Mouse (Mus musculus): ENCODE results near the gene Spats1. TPM values are rescaled to one million over a fixed set of nuclear protein-coding genes. Genes with fewer than 3 reads are reported as not detected.
"Not testable (repeated sequence)": the region's sequence is repeated elsewhere in the genome, so short reads cannot be mapped to it uniquely, and the experiment has no call there.

Spats1 gene
- polyA plus RNA-seq, 1 experiment from 2014 or later, result 0.52 TPM

DNA sequence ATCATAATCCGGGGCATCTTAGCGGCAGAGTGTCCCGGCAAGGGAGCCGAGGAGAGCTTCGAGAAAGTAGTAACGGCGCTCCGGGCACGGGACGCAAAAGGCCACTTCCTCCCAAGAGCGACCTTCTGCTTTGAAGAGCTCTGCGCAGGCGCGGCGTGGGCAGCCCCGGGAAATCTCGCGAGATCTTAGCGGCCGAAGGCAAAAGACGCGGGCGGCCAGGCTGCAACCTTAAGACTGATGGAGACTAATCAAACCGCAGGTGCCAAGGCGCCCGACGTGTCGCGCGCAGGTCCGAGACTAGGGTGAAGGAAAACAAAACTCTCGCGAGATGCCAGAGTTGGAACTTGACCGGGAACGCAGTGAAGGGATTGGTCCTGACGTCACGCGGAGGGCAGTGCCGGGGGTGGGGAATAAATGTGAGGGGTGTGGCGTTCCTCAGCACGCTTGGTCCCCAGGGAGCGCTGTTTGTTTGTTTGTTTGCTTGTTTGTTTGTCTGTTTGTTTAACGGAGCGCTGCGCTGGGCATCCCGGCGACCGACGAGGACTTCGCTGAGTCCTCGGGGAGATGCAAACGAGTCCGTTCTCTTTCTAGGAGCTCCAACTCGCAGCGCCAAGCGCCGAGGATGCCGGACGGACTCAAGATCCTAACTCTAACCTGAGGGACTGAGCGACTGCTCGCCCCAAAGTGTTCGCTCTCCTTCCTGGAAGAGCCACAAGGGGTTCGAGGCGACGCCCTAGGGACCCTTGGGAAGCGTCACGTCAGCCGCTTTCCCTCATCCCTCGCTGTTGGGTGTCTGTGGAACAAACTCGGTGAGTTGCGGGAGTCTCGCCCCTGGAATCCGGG lies 41.6 kb downstream of the Spats1 start, which contains the start of gene Cdc5l:
Gene Cdc5l (minus strand): TSS at position 319 of the 843 bp plus-strand sequence.
- H3K9ac ChIP-seq, result peak within 1 kb of the TSS; percentile 92
- peak within 1 kb of the TSS; percentile 97 for H3K27ac ChIP-seq
- H3K27me3 ChIP-seq, result no peaks in the 10 kb centered on the region
- peak; percentile 98 for ATAC-seq (ENCODE audit: borderline replicate concordance, extremely low read depth, low FRiP score, low TSS enrichment)
- H3K4me3 ChIP-seq, result peak within 1 kb of the TSS; percentile 86
- peak within 1 kb of the TSS; percentile 70 for H3K4me2 ChIP-seq
- WGBS, result under 1% methylated on average over 73 of the region's 73 CpGs
- 0 out of 2 replicates have a peak, but pooled peaks cover 5% of the 10 kb centered on the region for H3K36me3 ChIP-seq
- no peaks in the 10 kb centered on the region for H3K9me3 ChIP-seq
- H3K4me1 ChIP-seq, result peaks cover 21% of the 10 kb centered on the region

DNA sequence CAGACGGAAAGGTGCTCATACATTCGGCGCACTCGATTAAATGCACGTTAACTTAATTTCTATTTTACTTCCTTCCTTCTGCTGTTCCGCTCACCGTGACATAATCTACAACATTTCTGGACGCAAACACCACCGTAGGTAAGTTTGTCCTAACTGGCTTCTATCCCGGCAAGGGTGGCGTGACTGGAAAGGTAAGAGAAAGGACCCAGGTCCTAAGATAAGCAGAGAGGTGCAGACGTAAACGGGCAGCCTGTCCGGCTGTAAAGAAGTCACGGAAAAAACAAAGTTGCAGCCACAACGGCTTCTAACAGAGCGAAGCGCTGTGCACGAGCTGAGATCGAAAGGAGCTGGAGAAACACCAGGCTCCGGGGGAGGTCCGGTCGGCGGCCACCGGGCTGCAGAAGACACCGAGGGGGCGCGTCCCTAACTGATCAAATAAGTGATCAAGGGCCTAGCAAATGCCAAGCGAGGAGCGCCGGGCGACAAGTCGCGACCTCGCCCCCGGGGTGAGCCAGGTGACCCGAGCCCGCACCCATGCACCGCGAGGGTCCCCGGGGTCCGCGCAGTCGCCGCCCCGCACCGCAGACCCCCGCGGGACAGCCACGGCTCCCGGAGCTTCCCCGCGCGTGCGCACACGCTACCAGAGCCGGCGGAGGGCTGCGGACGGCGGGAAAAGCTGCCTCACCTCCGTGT lies 42.4 kb downstream of the Spats1 start:
- Histone ChIP-seq H3K4me1 (peaks cover 21% of the 10 kb centered on the region), H3K36me3 (0 out of 2 replicates have a peak, but pooled peaks cover 5% of the 10 kb centered on the region), H3K4me3 (peak overlapping the region; percentile 86), H3K9me3 (no peaks in the 10 kb centered on the region), H3K27ac (peak overlapping the region; percentile 97), H3K27me3 (no peaks in the 10 kb centered on the region), H3K4me2 (peak overlapping the region; percentile 69), H3K9ac (peak overlapping the region; percentile 92)
- WGBS, result under 1% methylated on average over 62 of the region's 62 CpGs
- ATAC-seq (ENCODE audit: borderline replicate concordance, extremely low read depth, low FRiP score, low TSS enrichment), result peak; percentile 76

DNA sequence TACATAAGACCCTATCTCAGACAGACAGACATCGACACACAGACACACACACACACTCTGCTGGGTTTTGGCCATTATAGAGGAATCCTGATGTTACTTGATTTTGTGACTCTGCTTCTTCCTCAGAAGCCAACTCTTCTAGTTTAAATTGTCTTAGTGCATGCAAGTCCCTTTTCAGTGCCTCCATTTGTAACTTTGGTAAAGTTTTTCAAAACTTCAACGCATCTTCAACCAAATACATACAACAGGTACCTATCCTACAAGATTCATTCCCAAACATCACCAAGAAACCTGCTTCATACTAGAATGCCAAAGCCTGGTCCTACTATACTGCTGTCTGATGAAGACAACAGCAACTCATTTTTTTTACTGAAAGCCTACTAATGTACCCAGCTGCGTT lies 43.2 kb downstream of the Spats1 start:
- WGBS, result 62% methylated on average over 3 of the region's 3 CpGs
- no peaks in the 10 kb centered on the region for H3K27me3 ChIP-seq
- peak overlapping the region; percentile 92 for H3K9ac ChIP-seq
- H3K9me3 ChIP-seq, result no peaks in the 10 kb centered on the region
- no peak overlapping the region for H3K27ac ChIP-seq
- ATAC-seq (ENCODE audit: borderline replicate concordance, extremely low read depth, low FRiP score, low TSS enrichment), result no peak
- H3K4me2 ChIP-seq, result peak overlapping the region; percentile 69
- 0 out of 2 replicates have a peak, but pooled peaks cover 12% of the 10 kb centered on the region for H3K36me3 ChIP-seq
- H3K4me1 ChIP-seq, result peaks cover 21% of the 10 kb centered on the region
- peak overlapping the region; percentile 86 for H3K4me3 ChIP-seq

DNA sequence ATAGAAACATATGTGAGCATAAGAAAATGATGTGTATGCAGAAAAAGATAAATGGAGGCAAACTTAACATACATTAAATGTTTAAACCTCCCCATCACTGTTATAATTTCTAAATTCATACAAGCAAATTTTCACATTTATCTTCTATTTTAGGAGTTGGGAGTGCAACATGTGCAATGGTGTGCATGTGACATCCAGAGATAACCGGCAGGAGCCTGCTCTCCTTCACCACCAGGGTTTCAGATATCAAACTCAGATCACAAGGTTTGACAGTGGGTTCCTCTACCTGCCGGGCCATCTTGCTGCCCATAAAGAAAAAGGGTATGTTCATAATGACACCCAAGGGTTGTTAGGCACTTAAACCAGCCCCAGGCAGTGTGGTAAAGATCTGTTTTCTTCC lies 57.8 kb downstream of the Spats1 start:
- H3K9ac ChIP-seq, result no peak overlapping the region
- no peaks in the 10 kb centered on the region for H3K4me1 ChIP-seq
- 81% methylated on average over 2 of the region's 2 CpGs for WGBS
- no peak overlapping the region for H3K27ac ChIP-seq
- no peaks in the 10 kb centered on the region for H3K9me3 ChIP-seq
- no peaks in the 10 kb centered on the region for H3K27me3 ChIP-seq
- peaks cover 69% of the 10 kb centered on the region for H3K36me3 ChIP-seq
- no peak overlapping the region for H3K4me2 ChIP-seq
- no peak for ATAC-seq (ENCODE audit: borderline replicate concordance, extremely low read depth, low FRiP score, low TSS enrichment)
- no peak overlapping the region for H3K4me3 ChIP-seq

DNA sequence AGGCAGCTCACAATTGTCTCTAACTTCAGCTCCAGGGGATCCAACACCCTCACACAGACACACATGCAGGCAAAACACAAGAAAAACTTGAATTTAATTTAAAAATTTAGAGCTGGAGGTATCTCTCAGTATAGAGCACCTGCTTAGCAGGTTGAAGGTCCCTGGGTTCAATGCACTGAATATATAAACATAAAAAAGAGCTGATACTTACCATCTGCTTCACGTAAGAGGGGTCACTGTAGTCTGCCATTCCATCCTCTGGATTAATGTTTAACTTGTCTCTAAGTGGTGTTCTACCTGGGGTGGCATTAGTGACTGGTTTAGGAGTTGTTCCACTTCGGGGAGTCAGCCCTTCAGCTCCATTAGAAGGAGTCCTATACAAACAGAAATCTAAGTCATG lies 63.6 kb downstream of the Spats1 start:
- not testable (repeated sequence) for H3K4me2 ChIP-seq; H3K4me1 ChIP-seq; H3K9me3 ChIP-seq; H3K27me3 ChIP-seq; H3K27ac ChIP-seq; H3K9ac ChIP-seq; ATAC-seq (ENCODE audit: borderline replicate concordance, extremely low read depth, low FRiP score, low TSS enrichment); H3K4me3 ChIP-seq
- WGBS, result 61% methylated on average over 2 of the region's 2 CpGs
- peaks cover 85% of the 10 kb centered on the region for H3K36me3 ChIP-seq

DNA sequence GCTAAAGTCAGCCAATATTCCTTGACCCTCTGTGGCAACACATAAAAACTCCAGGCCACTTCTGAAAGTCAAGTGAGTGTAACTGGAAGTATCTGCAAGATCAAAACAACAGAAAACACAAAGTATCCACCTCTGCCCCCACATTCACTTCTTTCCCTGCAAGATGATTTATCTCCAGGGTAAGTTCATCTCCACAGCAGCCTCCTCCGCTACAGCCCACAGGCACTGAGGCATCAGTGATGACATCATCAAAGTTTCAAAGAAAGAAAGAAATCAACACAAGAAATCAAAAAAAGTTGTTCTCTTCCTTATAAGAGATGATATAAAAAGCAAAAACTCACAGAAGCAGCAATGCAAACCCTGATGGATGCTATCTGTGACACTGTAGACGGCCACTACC lies 66.5 kb downstream of the Spats1 start:
- H3K9me3 ChIP-seq, result no peaks in the 10 kb centered on the region
- H3K36me3 ChIP-seq, result peaks cover 85% of the 10 kb centered on the region
- H3K4me1 ChIP-seq, result no peaks in the 10 kb centered on the region
- ATAC-seq (ENCODE audit: borderline replicate concordance, extremely low read depth, low FRiP score, low TSS enrichment), result no peak
- no peaks in the 10 kb centered on the region for H3K27me3 ChIP-seq
- no peak overlapping the region for H3K4me2 ChIP-seq
- H3K9ac ChIP-seq, result no peak overlapping the region
- WGBS, result 92% methylated on average over 2 of the region's 2 CpGs
- no peak overlapping the region for H3K27ac ChIP-seq
- no peak overlapping the region for H3K4me3 ChIP-seq

DNA sequence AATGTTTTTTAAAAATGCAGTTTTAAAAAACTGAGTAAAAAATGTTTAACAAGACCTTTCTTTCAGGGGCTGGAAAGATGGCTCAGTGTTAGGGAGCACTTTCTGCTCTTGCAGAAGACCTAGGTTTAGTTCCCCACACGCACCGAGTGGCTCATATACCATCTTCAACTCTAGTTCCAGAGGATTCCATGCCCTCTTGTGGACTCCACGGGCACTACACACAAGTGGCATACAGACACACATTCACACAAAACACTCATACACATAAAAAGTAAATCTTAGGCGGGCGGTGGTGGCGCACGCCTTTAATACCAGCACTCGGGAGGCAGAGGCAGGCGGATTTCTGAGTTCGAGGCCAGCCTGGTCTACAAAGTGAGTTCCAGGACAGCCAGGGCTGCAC lies 68.9 kb downstream of the Spats1 start:
- no peak for ATAC-seq (ENCODE audit: borderline replicate concordance, extremely low read depth, low FRiP score, low TSS enrichment)
- Histone ChIP-seq H3K36me3 (peaks cover 71% of the 10 kb centered on the region), H3K4me2 (no peak overlapping the region), H3K9me3 (no peaks in the 10 kb centered on the region), H3K4me1 (peaks cover 3% of the 10 kb centered on the region; the same call in 1 of the 2 replicates), H3K9ac (no peak overlapping the region), H3K4me3 (no peak overlapping the region), H3K27me3 (no peaks in the 10 kb centered on the region), H3K27ac (no peak overlapping the region)
- WGBS, result 98% methylated on average over 10 of the region's 10 CpGs

DNA sequence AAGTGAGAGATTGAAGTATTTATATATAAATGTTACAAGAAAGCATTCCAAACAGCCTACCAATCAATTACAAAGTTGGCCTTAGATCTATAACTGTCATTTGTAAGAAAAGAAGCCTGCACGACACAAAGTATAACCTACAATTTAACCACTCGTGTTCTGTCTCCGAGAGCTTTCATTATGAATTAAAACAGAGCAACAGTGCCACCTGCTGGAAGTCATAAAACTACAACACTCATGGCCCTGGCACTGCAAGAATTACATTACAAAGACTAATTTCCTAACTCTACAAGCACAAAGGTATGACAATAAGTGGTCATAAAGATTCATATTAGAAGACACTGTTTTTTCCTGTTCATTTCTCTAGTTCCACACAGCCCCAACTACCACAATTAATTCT lies 72.0 kb downstream of the Spats1 start:
- Histone ChIP-seq H3K36me3 (peaks cover 62% of the 10 kb centered on the region), H3K4me3 (no peak overlapping the region), H3K9me3 (no peaks in the 10 kb centered on the region), H3K9ac (no peak overlapping the region), H3K4me2 (no peak overlapping the region), H3K27ac (no peak overlapping the region), H3K27me3 (no peaks in the 10 kb centered on the region), H3K4me1 (peaks cover 3% of the 10 kb centered on the region; the same call in 1 of the 2 replicates)
- ATAC-seq (ENCODE audit: borderline replicate concordance, extremely low read depth, low FRiP score, low TSS enrichment), result no peak
- 11% methylated on average over 3 of the region's 3 CpGs for WGBS

DNA sequence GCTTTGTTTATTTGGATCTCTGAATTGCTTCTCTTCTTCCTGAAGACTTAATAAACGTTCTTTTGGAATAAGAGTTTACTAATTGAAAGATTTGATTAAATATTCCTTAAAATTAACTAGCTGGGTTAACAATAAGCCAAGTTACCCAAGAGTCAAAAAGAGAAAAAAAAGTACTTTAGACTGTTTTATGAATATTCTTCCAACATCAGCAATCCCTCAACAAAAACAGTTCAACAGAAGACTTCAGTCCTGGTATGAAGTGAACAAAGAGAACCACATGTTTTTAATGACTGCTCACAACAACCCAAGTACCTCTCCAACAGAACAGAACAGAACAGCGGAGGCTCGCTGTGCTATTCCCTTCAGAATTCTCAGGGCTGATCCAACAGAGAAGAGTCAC lies 72.6 kb downstream of the Spats1 start:
- ATAC-seq (ENCODE audit: borderline replicate concordance, extremely low read depth, low FRiP score, low TSS enrichment), result no peak
- WGBS, result 58% methylated on average over 3 of the region's 3 CpGs
- Histone ChIP-seq H3K27me3 (no peaks in the 10 kb centered on the region), H3K4me3 (no peak overlapping the region), H3K4me2 (no peak overlapping the region), H3K4me1 (peaks cover 3% of the 10 kb centered on the region; the same call in 1 of the 2 replicates), H3K27ac (no peak overlapping the region), H3K9me3 (no peaks in the 10 kb centered on the region), H3K36me3 (peaks cover 62% of the 10 kb centered on the region), H3K9ac (no peak overlapping the region)

DNA sequence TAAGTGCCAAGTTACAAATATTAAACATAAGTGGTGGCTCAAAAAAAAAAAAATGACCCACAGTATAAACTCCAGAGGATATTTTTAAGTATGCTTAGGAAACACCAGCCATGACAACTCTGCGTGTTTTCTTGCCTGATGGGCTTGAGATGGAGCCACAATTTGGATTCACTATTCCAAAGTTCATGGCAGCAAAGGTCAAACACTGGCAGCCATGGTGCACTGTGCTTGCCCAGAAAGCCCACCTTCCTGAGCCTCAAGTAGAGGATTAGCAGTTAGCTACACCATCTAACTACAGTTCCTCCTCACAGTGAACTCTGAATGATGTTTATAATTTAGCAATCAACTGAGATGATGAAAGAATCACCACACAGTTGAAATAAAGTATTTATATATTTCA lies 73.1 kb downstream of the Spats1 start:
- Histone ChIP-seq H3K9me3 (no peaks in the 10 kb centered on the region), H3K27me3 (no peaks in the 10 kb centered on the region), H3K4me2 (no peak overlapping the region), H3K4me1 (peaks cover 3% of the 10 kb centered on the region; the same call in 1 of the 2 replicates), H3K36me3 (peaks cover 57% of the 10 kb centered on the region), H3K9ac (no peak overlapping the region), H3K27ac (no peak overlapping the region), H3K4me3 (no peak overlapping the region)
- ATAC-seq (ENCODE audit: borderline replicate concordance, extremely low read depth, low FRiP score, low TSS enrichment), result no peak
- 77% methylated on average over 1 of the region's 1 CpGs for WGBS

DNA sequence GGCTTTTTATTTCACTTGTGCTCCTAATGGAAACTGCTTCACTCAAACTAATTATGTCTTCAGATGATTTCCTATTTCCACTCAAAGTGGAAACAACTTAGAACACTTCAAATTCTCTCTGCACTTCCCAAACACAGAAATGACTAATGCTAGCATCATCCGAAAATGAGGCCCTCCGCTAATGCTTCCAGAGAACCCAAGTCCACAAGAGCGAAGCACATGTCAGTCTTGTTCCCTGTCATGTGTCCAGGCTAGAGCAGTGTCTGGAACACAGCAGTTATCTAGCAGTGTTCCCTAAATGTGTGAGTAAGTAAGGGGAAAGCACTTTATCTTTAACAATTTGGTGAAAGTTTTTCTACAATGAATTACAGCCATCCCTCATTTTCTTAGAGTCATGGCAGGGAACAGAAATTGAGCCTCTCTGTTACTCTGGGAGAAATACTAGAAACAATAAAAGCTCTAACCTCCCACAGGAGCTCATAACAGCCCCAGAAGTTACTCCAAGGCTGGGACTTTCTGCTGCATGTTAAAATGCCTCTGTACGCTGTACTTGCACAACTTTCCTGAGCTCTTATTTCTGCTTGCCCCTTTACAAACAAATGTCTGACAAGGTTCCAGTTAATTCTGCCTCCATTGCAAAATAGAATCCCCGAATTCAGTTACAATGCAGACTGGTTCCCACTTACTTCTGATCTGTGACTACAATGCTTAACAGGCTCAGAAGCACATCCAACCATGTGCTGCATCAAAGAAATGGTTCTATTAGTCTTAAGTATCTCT lies 73.9 kb downstream of the Spats1 start:
- peaks cover 3% of the 10 kb centered on the region; the same call in 1 of the 2 replicates for H3K4me1 ChIP-seq
- no peak for ATAC-seq (ENCODE audit: borderline replicate concordance, extremely low read depth, low FRiP score, low TSS enrichment)
- H3K27ac ChIP-seq, result no peak overlapping the region
- 82% methylated on average over 5 of the region's 5 CpGs for WGBS
- H3K4me2 ChIP-seq, result no peak overlapping the region
- no peak overlapping the region for H3K9ac ChIP-seq
- peaks cover 51% of the 10 kb centered on the region for H3K36me3 ChIP-seq
- H3K9me3 ChIP-seq, result no peaks in the 10 kb centered on the region
- H3K4me3 ChIP-seq, result no peak overlapping the region
- no peaks in the 10 kb centered on the region for H3K27me3 ChIP-seq
